Mouse (Mus musculus) liver, postnatal 0 days (tissue): Measurements from ENCODE around the gene Pex14.

Experiments used
- CTCF ChIP-seq: sonication (generic); IDR thresholded peaks from 2 replicates; pipeline ENCODE4 v1.5.1; 2016; ENCODE audit warnings: antibody characterized with exemption, low read depth
- EP300 ChIP-seq: IDR thresholded peaks from 2 replicates; pipeline ENCODE4 v1.6.1; 2016; ENCODE audit warnings: antibody characterized with exemption, low read depth, mild to moderate bottlenecking

DNA sequence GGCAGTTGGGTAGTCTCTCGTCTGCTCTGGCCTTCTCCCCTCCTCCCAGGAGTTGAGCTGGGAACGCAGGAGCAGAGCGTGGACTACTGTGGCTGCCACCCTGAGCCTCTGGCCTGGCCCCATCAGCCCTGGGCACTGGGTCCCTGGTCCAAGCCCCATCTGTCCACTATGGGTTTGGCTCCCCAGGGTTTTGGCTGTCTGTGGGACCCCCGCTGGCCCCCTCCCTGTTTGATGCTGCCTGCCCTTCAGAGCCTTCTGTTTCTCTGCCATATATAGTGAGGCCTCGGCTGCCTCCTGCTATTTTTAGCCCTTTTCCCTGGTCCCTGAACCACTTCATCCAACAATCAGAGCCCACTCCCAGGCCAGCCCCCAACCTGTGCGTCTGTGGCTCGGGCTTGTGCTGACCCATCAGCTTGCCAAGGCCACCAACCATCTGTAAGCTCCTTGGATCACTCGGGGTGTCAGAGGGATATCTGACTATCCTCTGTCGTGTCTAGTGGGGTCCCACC is 168.9 kb downstream of the Pex14 start:
- TF ChIP-seq CTCF (no peak), EP300 (no peak)
